Mouse (Mus musculus) embryonic facial prominence, embryonic 10.5 days (tissue): Measurements from ENCODE around the gene Prdm4. TPM values are rescaled to one million over a fixed set of nuclear protein-coding genes. Genes with fewer than 3 reads are reported as not detected.

ENCODE experiments used
- DNase-seq: peaks from one replicate; pipeline ENCODE4 v3.0.0-alpha.2; 2017; ENCODE audit warnings: low spot score
- H3K27ac ChIP-seq: fragments of 300-500 bp; sonication (generic); replicated peaks from 2 replicates; pipeline ENCODE4 v1.5.1; 2016; ENCODE audit warnings: mild to moderate bottlenecking
- H3K27me3 ChIP-seq: fragments of 300-500 bp; sonication (generic); replicated peaks from 2 replicates; pipeline ENCODE4 v1.6.1; 2016; ENCODE audit warnings: low read depth, mild to moderate bottlenecking; ENCODE audit not compliant: poor library complexity, severe bottlenecking
- H3K36me3 ChIP-seq: fragments of 300-500 bp; sonication (generic); replicated peaks from 2 replicates; pipeline ENCODE4 v1.6.1; 2016; ENCODE audit warnings: mild to moderate bottlenecking, moderate library complexity
- H3K4me1 ChIP-seq: fragments of 300-500 bp; sonication (generic); 2 replicates; pipeline ENCODE4 v1.6.1; 2016
- H3K4me3 ChIP-seq: fragments of 300-500 bp; sonication (generic); 2 replicates; pipeline ENCODE4 v1.5.1; 2016; ENCODE audit warnings: mild to moderate bottlenecking, moderate library complexity
- H3K9me3 ChIP-seq: fragments of 300-500 bp; sonication (generic); 2 replicates; pipeline ENCODE4 v1.6.1; 2016; ENCODE audit warnings: mild to moderate bottlenecking
- WGBS: fragments of 180-500 bp; shearing (Covaris S2); methylation state at CpG from one replicate; pipeline ENCODE4 v1.1.7; 2016; 5-methylcytosine and 5-hydroxymethylcytosine counted together
- polyA plus RNA-seq: library from polyadenylated mRNA; unstranded; fragments of >200 nt; fragmentation: Nextera tagmentation; extraction: Ambion mirVana; gene quantifications from 2 replicates; pipeline ENCODE4 v1.2.1, GENCODE M21; 2016

Prdm4 gene
- 26.2 and 28.6 TPM in 2 replicates for polyA plus RNA-seq

DNA sequence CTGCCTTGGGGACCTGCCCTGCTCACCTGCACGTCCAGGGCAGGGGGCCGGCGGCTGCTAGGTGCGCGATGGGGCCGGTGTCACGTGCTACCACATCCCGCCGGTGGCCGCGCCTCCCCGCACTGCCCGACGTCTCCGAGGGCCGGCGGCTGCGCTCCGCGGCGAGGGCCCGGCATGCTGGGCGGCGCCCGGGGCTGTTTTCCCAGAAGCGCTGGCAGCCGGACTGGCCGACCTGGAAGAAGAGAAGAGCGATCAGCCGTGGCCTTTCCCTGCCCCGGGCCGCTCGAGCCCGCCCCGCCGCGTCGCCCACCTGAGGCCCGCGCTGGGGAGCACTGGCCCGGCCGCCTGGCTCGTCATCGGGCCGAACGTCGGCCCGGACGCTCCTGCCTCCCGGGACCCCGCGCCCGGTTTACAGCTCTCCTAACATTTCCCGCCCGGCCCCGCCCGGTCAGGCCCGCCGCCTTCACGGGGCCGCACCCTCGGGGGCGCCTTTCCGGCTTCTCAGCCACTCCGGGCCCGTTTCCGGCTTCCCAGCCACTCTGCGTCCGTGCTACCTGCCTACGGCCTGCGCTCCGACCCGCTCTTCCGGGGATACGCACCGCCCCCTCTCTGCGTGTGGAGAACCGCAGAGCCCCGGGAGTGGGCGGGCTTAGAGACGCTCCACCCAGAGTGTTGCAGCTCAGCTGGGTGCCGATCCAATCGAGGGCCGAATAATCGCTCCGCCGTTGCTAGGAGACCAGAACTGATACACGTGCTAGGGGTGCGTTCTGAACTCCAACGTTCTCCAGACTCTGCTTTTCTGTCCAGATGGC, at the start of gene Prdm4:
Gene Prdm4, minus strand, starts transcription at position 645 of the 812 bp plus-strand sequence.
- Histone ChIP-seq H3K9me3 (no peaks in the 10 kb centered on the region), H3K36me3 (peaks cover 32% of the 10 kb centered on the region), H3K27ac (peak within 1 kb of the TSS; percentile 93), H3K4me1 (peaks cover 10% of the 10 kb centered on the region), H3K4me3 (peak within 1 kb of the TSS; percentile 99), H3K27me3 (no peaks in the 10 kb centered on the region)
- DNase-seq: peak; percentile 99
- under 1% methylated on average over 90 of the region's 90 CpGs for WGBS

DNA sequence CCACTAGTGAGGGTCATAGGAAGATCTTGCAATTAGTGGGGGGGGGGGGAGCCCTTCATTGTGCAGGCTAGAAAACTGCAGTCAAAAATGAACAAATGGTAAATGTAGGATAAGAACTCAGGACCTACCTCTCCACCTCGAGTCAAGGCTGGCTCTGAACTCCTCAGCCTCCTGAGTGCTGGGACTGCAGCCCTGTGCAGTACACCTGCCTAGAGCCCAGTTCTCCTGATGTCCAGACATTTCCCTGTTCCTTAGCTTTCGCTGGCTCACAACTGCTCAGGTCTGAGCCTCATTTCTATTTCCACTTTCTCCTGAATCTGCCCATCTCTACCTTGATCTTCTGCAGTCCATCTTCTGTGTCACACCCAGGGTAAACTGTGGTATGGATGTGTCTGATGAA, 49.5 kb upstream of the Prdm4 start:
- no peak overlapping the region for H3K27ac ChIP-seq
- no peaks in the 10 kb centered on the region for H3K27me3 ChIP-seq
- 62% methylated on average over 2 of the region's 2 CpGs for whole genome bisulfite sequencing
- H3K9me3 ChIP-seq: no peaks in the 10 kb centered on the region
- H3K4me1 ChIP-seq: 0 out of 2 replicates have a peak, but pooled peaks cover 2% of the 10 kb centered on the region
- no peak overlapping the region for H3K4me3 ChIP-seq
- H3K36me3 ChIP-seq: no peaks in the 10 kb centered on the region
- no peak for DNase-seq

DNA sequence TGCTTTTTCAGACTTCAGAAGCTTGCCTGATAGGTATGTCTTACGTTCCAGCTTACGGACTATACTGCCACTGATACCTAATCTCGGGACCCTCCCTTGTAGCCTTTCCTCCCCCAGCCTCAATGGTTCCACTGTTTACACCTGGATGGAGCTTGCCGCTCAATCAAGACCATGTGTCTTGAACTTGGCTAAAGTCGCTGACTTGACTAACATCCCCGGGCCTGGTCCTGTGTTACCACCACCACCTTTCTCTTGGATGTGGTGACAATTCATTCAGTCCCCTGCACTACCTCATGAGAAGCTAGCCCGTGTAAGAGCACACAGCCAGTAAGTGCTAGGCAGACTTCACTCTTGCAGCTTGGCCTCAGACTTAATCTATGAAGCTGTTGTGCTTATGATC, 47.4 kb upstream of the Prdm4 start:
- Histone ChIP-seq H3K27ac (no peak overlapping the region), H3K36me3 (no peaks in the 10 kb centered on the region), H3K27me3 (no peaks in the 10 kb centered on the region), H3K4me1 (0 out of 2 replicates have a peak, but pooled peaks cover 2% of the 10 kb centered on the region), H3K4me3 (no peak overlapping the region), H3K9me3 (no peaks in the 10 kb centered on the region)
- DNase-seq: no peak
- WGBS: 88% methylated on average over 7 of the region's 7 CpGs

DNA sequence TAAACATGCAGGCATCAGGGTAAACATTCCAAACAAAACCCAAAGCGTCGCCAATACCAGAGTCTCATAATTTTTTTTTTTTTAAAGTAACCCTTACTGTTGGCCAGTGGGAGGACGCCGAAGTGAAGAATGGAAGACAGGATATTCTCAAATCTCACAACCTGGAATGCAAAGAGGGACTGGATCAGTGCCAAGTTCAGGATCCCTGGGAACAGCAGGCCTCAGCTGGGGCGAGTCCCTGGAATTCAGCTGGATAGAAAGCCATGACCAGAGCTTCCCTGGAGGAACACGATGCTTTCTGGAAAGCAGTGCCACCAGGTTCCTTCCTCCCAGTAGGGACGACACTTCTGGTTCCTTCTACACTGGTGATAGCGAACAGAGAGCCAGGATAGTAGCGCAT, 46.0 kb upstream of the Prdm4 start:
- Histone ChIP-seq H3K36me3 (no peaks in the 10 kb centered on the region), H3K4me3 (no peak overlapping the region), H3K27me3 (no peaks in the 10 kb centered on the region), H3K4me1 (0 out of 2 replicates have a peak, but pooled peaks cover 2% of the 10 kb centered on the region), H3K9me3 (no peaks in the 10 kb centered on the region), H3K27ac (no peak overlapping the region)
- WGBS: 78% methylated on average over 9 of the region's 9 CpGs
- no peak for DNase-seq

DNA sequence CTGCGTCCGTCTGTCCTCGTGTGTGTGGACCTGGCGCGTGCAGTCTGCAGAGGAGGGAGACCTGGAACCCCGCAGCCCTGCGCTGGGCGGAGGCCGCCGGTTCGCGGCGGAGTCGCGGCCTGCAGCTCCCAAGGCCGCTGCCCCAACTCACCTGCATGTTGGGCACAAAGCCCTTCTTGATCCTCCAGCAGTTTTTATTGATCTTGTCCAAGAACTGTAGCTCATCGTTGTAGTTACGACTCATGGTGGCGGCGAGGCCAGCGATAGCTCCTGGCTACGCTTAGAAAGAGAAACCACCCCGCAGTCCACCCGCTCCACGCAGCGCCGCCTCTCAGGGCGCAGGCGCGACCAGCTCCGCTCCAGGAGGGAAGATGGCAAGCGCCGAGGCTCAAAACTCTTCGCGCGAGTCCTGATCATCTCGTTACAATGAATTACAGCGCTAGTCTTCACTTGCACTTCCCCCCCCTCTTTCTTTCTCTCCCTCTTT, 40.6 kb upstream of the Prdm4 start, which contains the start of gene Rtcb:
Gene Rtcb, minus strand, starts transcription at position 360 of the 487 bp plus-strand sequence.
- H3K27ac ChIP-seq: peak within 1 kb of the TSS; percentile 92
- under 1% methylated on average over 38 of the region's 38 CpGs for WGBS

DNA sequence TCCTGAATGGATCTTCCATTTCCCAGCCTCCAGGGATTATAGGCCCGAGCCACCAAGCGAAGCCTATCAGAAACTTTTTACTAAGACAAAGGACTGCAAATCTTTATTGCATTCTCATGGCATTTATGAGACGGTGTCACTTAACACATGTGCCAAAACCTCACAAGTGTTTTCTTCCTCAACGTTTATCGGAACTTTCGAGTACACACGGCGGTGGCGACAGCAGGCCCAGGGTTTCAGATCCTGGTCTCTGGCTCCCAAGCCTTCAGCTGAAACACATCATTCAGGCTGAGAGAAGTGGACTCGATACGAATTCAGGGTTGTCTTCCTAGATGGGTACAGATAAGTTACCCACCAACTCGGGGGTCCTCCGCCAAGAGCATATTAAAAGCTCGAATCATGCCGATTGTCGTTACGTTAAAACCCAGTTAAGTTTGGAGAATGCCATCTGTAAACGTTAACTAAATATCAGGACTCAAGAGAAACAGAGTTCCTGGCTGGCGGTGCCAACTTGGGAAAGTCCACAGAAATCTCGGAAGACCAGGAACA, 40.0 kb upstream of the Prdm4 start:
- Histone ChIP-seq H3K36me3 (peaks cover 36% of the 10 kb centered on the region), H3K9me3 (no peaks in the 10 kb centered on the region), H3K27me3 (no peaks in the 10 kb centered on the region), H3K4me3 (peak overlapping the region; percentile 96), H3K27ac (peak overlapping the region; percentile 92), H3K4me1 (peaks cover 6% of the 10 kb centered on the region)
- DNase-seq: peak; percentile 15
- WGBS: 7% methylated on average over 20 of the region's 20 CpGs

More for the DNA sequence above, 40.6 kb upstream of the Prdm4 start, which contains the start of gene Rtcb:
- Histone ChIP-seq H3K4me3 (peak within 1 kb of the TSS; percentile 96), H3K27me3 (no peaks in the 10 kb centered on the region), H3K36me3 (peaks cover 30% of the 10 kb centered on the region), H3K9me3 (no peaks in the 10 kb centered on the region), H3K4me1 (peaks cover 6% of the 10 kb centered on the region)
- peak; percentile 96 for DNase-seq

DNA sequence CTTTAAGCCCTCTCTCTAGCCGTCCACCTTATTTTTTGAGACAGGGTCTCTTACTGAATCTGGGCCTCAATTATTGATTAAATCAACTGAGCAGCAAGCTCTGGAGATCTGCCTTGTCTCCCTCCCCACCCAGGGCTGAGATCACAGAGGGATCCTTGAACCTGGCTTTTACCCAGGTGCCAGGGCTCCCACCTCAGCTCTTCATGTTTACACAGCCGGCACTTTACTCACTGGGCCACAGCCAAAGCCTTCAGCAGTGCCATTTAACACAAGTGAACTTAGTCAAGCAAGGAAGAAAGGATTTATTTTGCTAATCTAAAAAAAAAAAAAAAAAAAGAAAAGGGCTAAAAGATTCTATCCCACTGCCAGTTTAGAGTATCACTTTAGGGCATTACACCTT, 37.5 kb upstream of the Prdm4 start:
- 86% methylated on average over 2 of the region's 2 CpGs for WGBS
- H3K4me1 ChIP-seq: peaks cover 6% of the 10 kb centered on the region
- H3K4me3 ChIP-seq: no peak overlapping the region
- no peaks in the 10 kb centered on the region for H3K9me3 ChIP-seq
- no peak for DNase-seq
- H3K36me3 ChIP-seq: peaks cover 61% of the 10 kb centered on the region
- H3K27me3 ChIP-seq: no peaks in the 10 kb centered on the region
- no peak overlapping the region for H3K27ac ChIP-seq

DNA sequence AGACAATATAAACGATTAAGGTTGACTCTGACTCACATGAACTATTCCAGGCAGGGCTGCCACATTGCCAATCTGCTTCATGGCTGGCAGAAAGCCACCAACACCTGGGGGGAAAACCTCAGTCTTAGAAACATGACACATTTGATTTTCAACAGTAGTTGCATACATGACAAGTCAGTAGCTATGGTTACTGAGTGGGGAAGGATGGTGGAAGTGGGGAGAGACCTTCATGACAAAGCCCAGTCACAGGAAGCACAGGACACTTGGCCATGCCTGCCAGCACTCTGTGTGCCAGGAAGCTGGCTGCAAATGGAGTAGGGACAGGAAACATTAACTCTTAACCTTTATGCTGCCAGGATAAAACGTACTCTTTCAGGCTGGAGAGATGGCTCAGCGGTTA, 36.5 kb upstream of the Prdm4 start:
- no peaks in the 10 kb centered on the region for H3K27me3 ChIP-seq
- H3K4me1 ChIP-seq: peaks cover 6% of the 10 kb centered on the region
- no peak for DNase-seq
- no peak overlapping the region for H3K4me3 ChIP-seq
- peaks cover 71% of the 10 kb centered on the region for H3K36me3 ChIP-seq
- 89% methylated on average over 3 of the region's 3 CpGs for WGBS
- no peaks in the 10 kb centered on the region for H3K9me3 ChIP-seq
- no peak overlapping the region for H3K27ac ChIP-seq

DNA sequence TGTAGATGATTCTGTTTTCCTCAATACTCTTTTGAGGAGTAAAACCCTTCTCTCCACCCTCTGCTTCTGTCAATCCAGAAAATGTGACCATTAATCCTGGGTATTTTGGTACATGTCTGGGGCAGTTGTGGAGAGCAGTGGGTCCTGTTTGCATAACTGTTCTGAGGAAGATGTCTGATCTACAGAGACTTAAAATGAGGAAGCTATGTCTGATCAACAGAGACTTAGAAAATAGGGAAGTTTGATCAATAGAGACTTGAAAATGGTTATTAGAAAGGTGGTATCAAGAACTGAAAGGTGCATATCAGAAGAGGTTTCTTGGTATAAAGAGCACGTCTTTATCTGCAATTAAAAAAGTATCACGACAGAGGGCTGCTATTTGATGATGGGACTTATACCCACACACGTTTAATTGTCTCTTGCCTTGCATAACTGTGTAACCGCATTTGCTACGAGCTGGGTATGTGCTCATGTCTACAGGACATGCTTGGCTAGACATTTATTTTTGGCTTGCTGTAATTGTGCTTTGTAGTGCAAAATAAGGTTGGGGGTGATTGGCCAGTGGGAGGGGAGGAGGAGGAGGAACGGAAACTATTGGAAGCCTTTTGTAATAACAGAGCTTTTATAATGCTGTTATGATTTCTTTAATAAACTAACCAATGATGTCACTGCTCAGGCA, 35.0 kb upstream of the Prdm4 start:
- Histone ChIP-seq H3K36me3 (peaks cover 85% of the 10 kb centered on the region), H3K27ac (no peak overlapping the region), H3K9me3 (no peaks in the 10 kb centered on the region), H3K4me3 (no peak overlapping the region), H3K27me3 (no peaks in the 10 kb centered on the region), H3K4me1 (peaks cover 6% of the 10 kb centered on the region)
- no peak for DNase-seq
- WGBS: 91% methylated on average over 6 of the region's 6 CpGs

DNA sequence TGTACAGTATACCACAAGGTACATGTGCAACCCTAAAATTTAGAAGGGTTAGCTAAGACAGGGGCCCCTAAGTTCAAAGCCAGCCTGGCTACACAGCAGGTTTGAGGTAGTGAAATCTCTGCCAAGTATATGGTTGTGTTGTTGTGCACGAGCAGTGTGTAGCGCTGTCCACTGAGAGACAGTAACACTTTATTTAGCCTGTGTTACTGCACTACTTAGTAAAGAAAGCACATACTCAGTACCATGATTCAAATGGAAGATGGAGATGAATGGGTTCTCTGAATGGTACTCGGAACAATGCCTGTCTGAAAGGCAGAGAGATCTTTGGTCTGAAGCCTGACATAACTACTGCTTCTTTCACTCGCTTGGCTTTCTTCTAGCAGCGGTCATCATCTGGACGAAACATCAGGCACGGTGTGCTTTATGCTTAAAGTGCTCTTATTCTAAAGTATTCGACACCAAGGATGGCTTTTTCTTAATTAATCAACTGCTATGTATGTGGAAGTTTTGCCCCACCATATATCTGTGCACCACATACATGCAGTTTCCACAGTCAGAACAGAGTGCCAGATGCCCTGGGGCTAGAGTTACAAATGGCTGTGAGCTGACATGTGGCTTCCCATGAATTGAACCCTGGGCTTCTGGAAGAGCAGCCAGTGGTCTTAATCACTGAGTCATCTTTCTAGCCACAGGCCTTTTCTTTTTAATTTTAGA, 31.7 kb upstream of the Prdm4 start:
- Histone ChIP-seq H3K27me3 (no peaks in the 10 kb centered on the region), H3K4me3 (no peak overlapping the region), H3K36me3 (peaks cover 99% of the 10 kb centered on the region), H3K4me1 (no peaks in the 10 kb centered on the region), H3K9me3 (no peaks in the 10 kb centered on the region), H3K27ac (no peak overlapping the region)
- DNase-seq: no peak
- WGBS: 94% methylated on average over 8 of the region's 8 CpGs

DNA sequence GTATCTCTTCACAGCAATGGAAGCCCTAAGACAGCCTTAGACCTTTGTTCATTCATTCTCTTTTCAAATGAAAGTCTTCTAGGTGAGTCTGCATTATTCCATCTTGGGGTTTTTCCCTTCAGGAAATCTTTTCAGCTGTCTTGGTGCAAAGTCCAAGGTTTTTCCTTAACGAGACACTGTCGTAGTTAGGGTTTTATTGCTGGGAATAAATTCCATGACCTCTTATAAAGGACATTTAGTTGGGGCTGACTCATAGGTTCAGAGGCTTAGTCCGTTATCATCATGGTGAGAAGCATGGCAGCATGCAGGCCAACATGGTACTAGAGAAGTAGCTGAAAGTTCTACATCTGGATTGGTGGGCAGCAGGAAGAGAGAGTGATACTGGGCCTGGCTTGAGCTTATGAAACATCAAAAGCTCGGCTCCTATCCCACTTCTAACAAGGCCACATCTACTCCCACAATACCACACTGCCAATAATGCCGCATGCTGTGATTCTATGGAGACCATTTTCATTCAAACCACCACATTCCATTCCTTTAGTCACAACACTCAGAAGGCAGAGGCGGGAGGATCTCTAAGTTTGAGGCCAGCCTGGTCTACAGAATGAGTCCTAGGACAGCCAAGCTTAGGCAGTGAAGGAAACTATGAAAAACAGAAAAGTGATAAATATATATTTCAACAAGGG, 19.5 kb upstream of the Prdm4 start:
- Histone ChIP-seq H3K27ac (no peak overlapping the region), H3K4me1 (no peaks in the 10 kb centered on the region), H3K36me3 (peaks cover 65% of the 10 kb centered on the region), H3K27me3 (no peaks in the 10 kb centered on the region), H3K4me3 (no peak overlapping the region), H3K9me3 (peaks cover 10% of the 10 kb centered on the region)
- WGBS: 96% methylated on average over 6 of the region's 6 CpGs
- DNase-seq: no peak
